Mouse (Mus musculus): ENCODE measurements at regions not wholly inside any gene's neighbourhood (a gene's known extent, or its start where the extent isn't known, plus 50 kb on each side); places are given as distances from the start of the nearest gene placed in this dataset.
"Not testable (repeated sequence)": the region's sequence is repeated elsewhere in the genome, so short reads cannot be mapped to it uniquely, and the experiment has no call there.

- peak; percentile 36 for DNase-seq (ENCODE audit: low read depth, low spot score)
Measured at GRCm38 (mm10) chr17:48650556-48650955, 195.9 kb downstream of the Unc5cl start.

- DNase-seq (ENCODE audit: low read depth, low spot score): no peak
Measured at GRCm38 (mm10) chr17:48672749-48673148, 218.0 kb downstream of the Unc5cl start.

GRCm38 (mm10) chr17:48678216-48678832 is 223.6 kb downstream of the Unc5cl start:
- DNase-seq (ENCODE audit: low read depth, low spot score): peak; percentile 21

- no peak for DNase-seq (ENCODE audit: low read depth, low spot score)
Measured at GRCm38 (mm10) chr17:48680331-48680730, 225.6 kb downstream of the Unc5cl start.

GRCm38 (mm10) chr17:48688944-48689343 is 234.2 kb downstream of the Unc5cl start:
- DNase-seq (ENCODE audit: low read depth, low spot score): peak; percentile 29

GRCm38 (mm10) chr17:48698456-48698855 is 233.7 kb upstream of the Lrfn2 start:
- no peak for DNase-seq (ENCODE audit: low read depth, low spot score)

- no peak for DNase-seq (ENCODE audit: low read depth, low spot score)
Measured at GRCm38 (mm10) chr17:48700591-48700990, 231.6 kb upstream of the Lrfn2 start.

GRCm38 (mm10) chr17:48720506-48720905 is 211.7 kb upstream of the Lrfn2 start:
- no peak for DNase-seq (ENCODE audit: low read depth, low spot score)

- DNase-seq (ENCODE audit: low read depth, low spot score): no peak
Measured at GRCm38 (mm10) chr17:48723286-48723685, 208.9 kb upstream of the Lrfn2 start.

GRCm38 (mm10) chr17:48724513-48725112 is 207.6 kb upstream of the Lrfn2 start:
- no peak for DNase-seq (ENCODE audit: low read depth, low spot score)

- no peak for DNase-seq (ENCODE audit: low read depth, low spot score)
Measured at GRCm38 (mm10) chr17:48726460-48726859, 205.7 kb upstream of the Lrfn2 start.

GRCm38 (mm10) chr17:48733801-48734200 is 198.4 kb upstream of the Lrfn2 start:
- DNase-seq (ENCODE audit: low read depth, low spot score): no peak

- not testable (repeated sequence) for DNase-seq (ENCODE audit: low read depth, low spot score)
Measured at GRCm38 (mm10) chr17:48737181-48737580, 195.0 kb upstream of the Lrfn2 start.

GRCm38 (mm10) chr17:48738708-48739107 is 193.5 kb upstream of the Lrfn2 start:
- DNase-seq (ENCODE audit: low read depth, low spot score): no peak

- DNase-seq (ENCODE audit: low read depth, low spot score): no peak
Measured at GRCm38 (mm10) chr17:48742769-48743405, 189.3 kb upstream of the Lrfn2 start.

GRCm38 (mm10) chr17:48770099-48770498 is 162.1 kb upstream of the Lrfn2 start:
- no peak for DNase-seq (ENCODE audit: low read depth, low spot score)

GRCm38 (mm10) chr17:48771721-48772320 is 160.4 kb upstream of the Lrfn2 start:
- DNase-seq (ENCODE audit: low read depth, low spot score): peak; percentile 62

- DNase-seq (ENCODE audit: low read depth, low spot score): no peak
Measured at GRCm38 (mm10) chr17:48774172-48774890, 157.8 kb upstream of the Lrfn2 start.

GRCm38 (mm10) chr17:48775479-48775878 is 156.7 kb upstream of the Lrfn2 start:
- no peak for DNase-seq (ENCODE audit: low read depth, low spot score)

- no peak for DNase-seq (ENCODE audit: low read depth, low spot score)
Measured at GRCm38 (mm10) chr17:48776502-48776902, 155.7 kb upstream of the Lrfn2 start.

- no peak for DNase-seq (ENCODE audit: low read depth, low spot score)
Measured at GRCm38 (mm10) chr17:48780217-48780616, 152.0 kb upstream of the Lrfn2 start.

- no peak for DNase-seq (ENCODE audit: low read depth, low spot score)
Measured at GRCm38 (mm10) chr17:48784417-48784816, 147.8 kb upstream of the Lrfn2 start.

All from telencephalon, adult 2 months (tissue).